Mouse (Mus musculus) liver, embryonic 14.5 days (tissue): ENCODE data around the gene Kcnk5.

ENCODE experiments used
- CTCF ChIP-seq: IDR thresholded peaks from 2 replicates; pipeline ENCODE4 v1.5.1; 2016; ENCODE audit warnings: antibody characterized with exemption, low read depth, control low read depth
- EP300 ChIP-seq: IDR thresholded peaks from 2 replicates; pipeline ENCODE4 v1.6.1; 2016; ENCODE audit warnings: antibody characterized with exemption, low read depth

DNA sequence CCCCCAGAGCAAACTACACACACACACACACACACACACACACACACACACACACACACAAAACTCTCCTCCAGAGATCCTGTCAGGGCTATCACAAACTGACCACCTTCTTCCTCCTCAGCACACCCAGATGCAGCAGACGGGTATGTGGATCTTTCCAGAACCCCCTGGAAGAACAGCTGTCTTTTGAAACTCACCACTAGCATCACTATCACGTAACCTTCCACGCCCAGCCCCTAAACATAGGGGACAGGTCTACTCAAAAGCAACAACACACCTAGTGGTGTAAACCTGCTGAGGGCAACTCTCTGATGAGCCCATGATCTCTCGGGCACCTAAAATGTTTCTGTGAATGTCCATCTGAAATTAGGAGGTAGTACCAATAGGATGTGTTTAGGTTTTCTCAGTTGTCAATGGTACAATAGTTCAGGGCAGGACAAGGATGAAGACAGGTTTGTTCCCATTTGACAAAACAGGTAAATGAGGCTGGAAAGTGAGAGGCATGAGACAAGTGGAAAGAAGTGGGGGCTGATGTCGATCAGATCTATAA, 1.8 kb downstream of the Kcnk5 start:
- TF ChIP-seq CTCF (no peak), EP300 (no peak)
